Mouse (Mus musculus) kidney, adult 2 months (tissue): ENCODE results near the gene Rasd2.

ENCODE experiments used
- CTCF ChIP-seq: fragments of 200-500 bp; conservative IDR thresholded peaks from 2 replicates; pipeline ENCODE4 v1.5.1; 2011; ENCODE audit warnings: low read depth, mild to moderate bottlenecking, control low read depth, low read length, moderate library complexity, mixed read lengths; ENCODE audit not compliant: insufficient read depth, insufficient read length
- POLR2A ChIP-seq: fragments of 200-500 bp; IDR thresholded peaks from one replicate; pipeline ENCODE4 v1.6.1; 2011; ENCODE audit warnings: low read depth, low read length, control low read depth

DNA sequence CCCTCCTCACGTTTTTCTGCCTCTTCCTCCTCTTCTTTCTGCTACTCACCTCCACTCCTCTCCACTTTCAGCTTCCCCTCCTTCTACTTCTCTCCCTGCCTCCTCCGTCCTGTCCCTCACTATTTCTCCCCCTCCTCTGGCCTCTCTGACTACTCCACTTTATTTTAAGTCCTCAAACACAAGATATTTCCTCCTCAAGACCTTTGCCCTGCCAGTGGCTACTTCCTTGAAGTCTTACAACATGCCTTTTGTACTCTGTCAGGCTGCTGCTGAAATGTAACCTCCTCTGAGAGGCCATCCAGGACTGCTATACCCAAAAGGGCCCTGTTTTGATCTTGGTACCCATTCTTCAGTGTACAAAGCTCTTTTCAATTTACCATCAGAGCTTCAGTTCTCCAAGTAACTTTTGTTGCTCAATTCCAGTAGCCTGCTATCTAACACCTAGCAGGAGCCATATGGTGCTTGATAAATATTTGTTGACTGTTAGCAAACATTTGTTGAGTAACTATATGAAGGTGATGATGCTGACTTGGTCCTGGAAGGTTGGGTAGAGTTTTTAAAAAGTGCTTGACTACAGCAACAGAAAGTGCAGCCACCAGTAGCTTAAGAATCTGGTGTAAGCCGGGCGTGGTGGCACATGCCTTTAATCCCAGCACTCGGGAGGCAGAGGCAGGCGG is 41.6 kb upstream of the Rasd2 start:
- no peak for TF ChIP-seq CTCF
- TF ChIP-seq POLR2A, result no peak
